ENCODE assay signal across 15 mouse cellular contexts in the genomic region with DNA sequence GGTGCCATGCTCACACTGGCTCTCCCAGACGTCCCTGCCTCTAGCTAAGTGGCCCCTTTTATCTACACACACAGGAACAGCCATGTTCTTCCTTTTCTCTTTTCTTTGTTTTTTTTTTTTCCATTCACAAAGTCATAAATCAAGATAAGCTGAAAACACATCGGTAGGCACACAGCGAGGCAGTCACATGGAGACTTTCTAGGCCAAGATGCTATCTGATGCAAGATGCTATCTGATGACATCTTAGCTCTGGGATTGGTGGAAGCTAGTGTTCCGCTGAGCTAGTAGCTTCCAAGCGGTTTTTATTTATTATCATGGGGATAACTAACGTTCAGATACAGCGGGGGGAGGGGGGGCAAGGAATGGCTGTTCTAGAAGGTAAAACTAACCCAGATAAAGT.
"Had no signal": no experiment of that assay in that cellular context is flagged by ENCODE, and none has a peak within 500 bp of the region (broad histone marks: within the 10 kb centered on the region; RNA-seq: fewer than 3 reads in every experiment).

No protein-coding gene starts in this region.

- H3K27ac ChIP-seq: layer of hippocampus, adult 2 months; limb, embryonic 10.5 days; liver, embryonic 15.5 days; midbrain, embryonic 10.5 days; neural tube, embryonic 12.5 days had no signal

- H3K4me2 ChIP-seq: liver, embryonic 11.5 days; liver, embryonic 15.5 days; neural tube, embryonic 12.5 days had no signal

- H3K9ac ChIP-seq: liver, embryonic 15.5 days; neural tube, embryonic 12.5 days had no signal

- DNase-seq: kidney, postnatal 10 days; kidney, postnatal 4 days; lung, adult 2 months; lung, postnatal 4 days; midbrain, embryonic 14.5 days; spleen, adult 18-20 months; thymus, adult 18-20 months; thymus, postnatal 14 days had no signal

- H3K36me3 ChIP-seq: limb, embryonic 10.5 days; liver, embryonic 15.5 days; midbrain, embryonic 10.5 days; neural tube, embryonic 12.5 days had no signal

- ATAC-seq: lung, postnatal 0 days had no signal

- H3K9me3 ChIP-seq: limb, embryonic 10.5 days; liver, embryonic 15.5 days; midbrain, embryonic 10.5 days; neural tube, embryonic 12.5 days had no signal

- H3K4me3 ChIP-seq: layer of hippocampus, adult 2 months; limb, embryonic 10.5 days; liver, embryonic 15.5 days; midbrain, embryonic 10.5 days; neural tube, embryonic 12.5 days had no signal
